Comparison of ENCODE assay signal across 27 mouse cellular contexts in genomic region chr2:134714001-134714400, GRCm38 (mm10).
DNase-seq lines count a peak whose midpoint lies in the region; ATAC-seq lines count a peak whose summit lies in the region.
"Had no signal": no experiment of that assay in that cellular context is flagged by ENCODE, and none has a peak within 500 bp of the region (broad histone marks: within the 10 kb centered on the region; RNA-seq: fewer than 3 reads in every experiment).

No protein-coding gene starts in this region.

- no peak for ATAC-seq in midbrain, embryonic 11.5 days (ENCODE audit: low FRiP score)
- ATAC-seq in midbrain, embryonic 14.5 days (ENCODE audit: low FRiP score, low TSS enrichment), result no peak
- peak; percentile 60; the same call in 1 of the 2 replicates for ATAC-seq in common myeloid progenitor, adult 5-6 weeks (replicated peaks; ENCODE audit: low read depth, poor library complexity, severe bottlenecking)
- ATAC-seq in megakaryocyte-erythroid progenitor cell, adult 5-6 weeks (replicated peaks; ENCODE audit: low FRiP score, low TSS enrichment, poor library complexity, severe bottlenecking), result peak; percentile 88
- no peak for ATAC-seq in intestine, embryonic 16.5 days
- ATAC-seq: activated CD4-positive, CD25-positive, alpha-beta regulatory T cell, adult 4 months; CD4-positive, CD25-positive, alpha-beta regulatory T cell, adult 4 months; forebrain, embryonic 14.5 days; forebrain, embryonic 16.5 days; Patski had no signal

- H3K4me3 ChIP-seq in midbrain, embryonic 11.5 days (ENCODE audit: low read depth, low read length), result no peak overlapping the region
- H3K4me3 ChIP-seq in midbrain, embryonic 14.5 days (replicated peaks; ENCODE audit: low read depth, low read length), result no peak overlapping the region
- H3K4me3 ChIP-seq in intestine, embryonic 16.5 days (ENCODE audit: low read length), result no peak overlapping the region
- H3K4me3 ChIP-seq: embryonic facial prominence, embryonic 13.5 days; embryonic facial prominence, embryonic 15.5 days; erythroblast, embryonic 14.5 days; forebrain, embryonic 10.5 days; forebrain, embryonic 12.5 days had no signal

- no peak overlapping the region for H3K4me2 ChIP-seq in midbrain, embryonic 11.5 days
- H3K4me2 ChIP-seq in midbrain, embryonic 14.5 days (ENCODE audit: low read length), result no peak overlapping the region
- H3K4me2 ChIP-seq in intestine, embryonic 16.5 days (ENCODE audit: low read depth, low read length), result no peak overlapping the region
- H3K4me2 ChIP-seq: embryonic facial prominence, embryonic 13.5 days; embryonic facial prominence, embryonic 15.5 days; forebrain, embryonic 12.5 days had no signal

- 92% methylated on average over 3 of the region's 3 CpGs for WGBS in midbrain, embryonic 11.5 days
- 92% methylated on average over 3 of the region's 3 CpGs for WGBS in midbrain, embryonic 14.5 days
- 87% methylated on average over 3 of the region's 3 CpGs for WGBS in intestine, embryonic 16.5 days

- H3K36me3 ChIP-seq in midbrain, embryonic 11.5 days (ENCODE audit: control insufficient read depth, insufficient read depth, low read length), result no peaks in the 10 kb centered on the region
- H3K36me3 ChIP-seq in midbrain, embryonic 14.5 days (ENCODE audit: control insufficient read depth, insufficient read depth, low read length), result no peaks in the 10 kb centered on the region
- no peaks in the 10 kb centered on the region for H3K36me3 ChIP-seq in intestine, embryonic 16.5 days (ENCODE audit: control insufficient read depth, insufficient read depth, low read length)
- H3K36me3 ChIP-seq: embryonic facial prominence, embryonic 13.5 days; embryonic facial prominence, embryonic 15.5 days; forebrain, embryonic 10.5 days; forebrain, embryonic 12.5 days had no signal

- H3K27ac ChIP-seq in midbrain, embryonic 11.5 days (ENCODE audit: low read depth, low read length), result no peak overlapping the region
- H3K27ac ChIP-seq in midbrain, embryonic 14.5 days (replicated peaks; ENCODE audit: low read depth, low read length), result no peak overlapping the region
- H3K27ac ChIP-seq in intestine, embryonic 16.5 days (ENCODE audit: low read length), result no peak overlapping the region
- H3K27ac ChIP-seq: embryonic facial prominence, embryonic 13.5 days; embryonic facial prominence, embryonic 15.5 days; forebrain, embryonic 10.5 days; forebrain, embryonic 12.5 days had no signal

- no peaks in the 10 kb centered on the region for H3K9me3 ChIP-seq in midbrain, embryonic 11.5 days (ENCODE audit: control insufficient read depth, low read length)
- no peaks in the 10 kb centered on the region for H3K9me3 ChIP-seq in midbrain, embryonic 14.5 days (ENCODE audit: control insufficient read depth, low read length)
- H3K9me3 ChIP-seq in intestine, embryonic 16.5 days (ENCODE audit: control insufficient read depth, low read length), result no peaks in the 10 kb centered on the region
- H3K9me3 ChIP-seq: embryonic facial prominence, embryonic 13.5 days; embryonic facial prominence, embryonic 15.5 days; forebrain, embryonic 10.5 days; forebrain, embryonic 12.5 days had no signal

- no peaks in the 10 kb centered on the region for H3K27me3 ChIP-seq in midbrain, embryonic 11.5 days (ENCODE audit: control insufficient read depth, insufficient read depth, low read length)
- H3K27me3 ChIP-seq in midbrain, embryonic 14.5 days (ENCODE audit: control insufficient read depth, insufficient read depth, low read length), result no peaks in the 10 kb centered on the region
- no peaks in the 10 kb centered on the region for H3K27me3 ChIP-seq in intestine, embryonic 16.5 days (replicated peaks; ENCODE audit: control insufficient read depth, insufficient read depth, low read length)
- H3K27me3 ChIP-seq: CH12.LX; embryonic facial prominence, embryonic 13.5 days; embryonic facial prominence, embryonic 15.5 days; forebrain, embryonic 12.5 days had no signal

- no peaks in the 10 kb centered on the region for H3K4me1 ChIP-seq in midbrain, embryonic 11.5 days (ENCODE audit: control insufficient read depth, insufficient read depth, low read length)
- no peaks in the 10 kb centered on the region for H3K4me1 ChIP-seq in midbrain, embryonic 14.5 days (ENCODE audit: control insufficient read depth, insufficient read depth, low read length)
- H3K4me1 ChIP-seq in intestine, embryonic 16.5 days (ENCODE audit: control insufficient read depth, insufficient read depth, low read length), result no peaks in the 10 kb centered on the region
- H3K4me1 ChIP-seq: embryonic facial prominence, embryonic 13.5 days; embryonic facial prominence, embryonic 15.5 days; forebrain, embryonic 10.5 days; forebrain, embryonic 12.5 days had no signal

- DNase-seq in midbrain, embryonic 11.5 days (ENCODE audit: low spot score, missing footprints), result peak; percentile 70
- no peak for DNase-seq in midbrain, embryonic 14.5 days
- DNase-seq in liver, result no peak
- DNase-seq: adrenal gland, adult 8-10 months; adrenal gland, postnatal 14 days; adrenal gland, postnatal 36 days; B cell, adult 2 months; cerebellum, adult 11-12 months; cerebellum, adult 2 months; cerebellum, adult 9-10 months; cerebellum, postnatal 10 days; cerebellum, postnatal 25 days; embryo, embryonic 11 days had no signal

- H3K9ac ChIP-seq in midbrain, embryonic 11.5 days (ENCODE audit: low read length), result no peak overlapping the region
- H3K9ac ChIP-seq in midbrain, embryonic 14.5 days (replicated peaks; ENCODE audit: low read length), result no peak overlapping the region
- no peak overlapping the region for H3K9ac ChIP-seq in intestine, embryonic 16.5 days (ENCODE audit: low read depth, low read length)
- H3K9ac ChIP-seq: embryonic facial prominence, embryonic 13.5 days; embryonic facial prominence, embryonic 15.5 days; forebrain, embryonic 12.5 days had no signal

Comparison
In these comparisons a context has a peak if more than half of its experiments do, and no peak if none do; other contexts are left out.
1. ATAC-seq: peak in common myeloid progenitor, adult 5-6 weeks (single experiment) and megakaryocyte-erythroid progenitor cell, adult 5-6 weeks (single experiment); none in midbrain, embryonic 11.5 days (single experiment), midbrain, embryonic 14.5 days (single experiment) and intestine, embryonic 16.5 days (single experiment).